Mouse (Mus musculus): Measurements from ENCODE around the gene Fmnl3. TPM values are rescaled to one million over a fixed set of nuclear protein-coding genes. Genes with fewer than 3 reads are reported as not detected.
"Not testable (repeated sequence)": the region's sequence is repeated elsewhere in the genome, so short reads cannot be mapped to it uniquely, and the experiment has no call there.

The Fmnl3 gene
- polyA plus RNA-seq, 1 experiment from 2014 or later: 3.4 TPM

GRCm38 (mm10) chr15:99386110-99386509 lies 15.8 kb upstream of the Fmnl3 start:
- not testable (repeated sequence) for H3K4me2 ChIP-seq; H3K27ac ChIP-seq; H3K36me3 ChIP-seq; ATAC-seq (ENCODE audit: low read depth); H3K9ac ChIP-seq; H3K27me3 ChIP-seq; H3K9me3 ChIP-seq (replicated peaks); H3K4me3 ChIP-seq (replicated peaks); DNase-seq
- peaks cover 22% of the 10 kb centered on the region for H3K4me1 ChIP-seq (replicated peaks)
- WGBS (ENCODE audit: insufficient replicate concordance): 66% methylated on average over 3 of the region's 3 CpGs

DNA sequence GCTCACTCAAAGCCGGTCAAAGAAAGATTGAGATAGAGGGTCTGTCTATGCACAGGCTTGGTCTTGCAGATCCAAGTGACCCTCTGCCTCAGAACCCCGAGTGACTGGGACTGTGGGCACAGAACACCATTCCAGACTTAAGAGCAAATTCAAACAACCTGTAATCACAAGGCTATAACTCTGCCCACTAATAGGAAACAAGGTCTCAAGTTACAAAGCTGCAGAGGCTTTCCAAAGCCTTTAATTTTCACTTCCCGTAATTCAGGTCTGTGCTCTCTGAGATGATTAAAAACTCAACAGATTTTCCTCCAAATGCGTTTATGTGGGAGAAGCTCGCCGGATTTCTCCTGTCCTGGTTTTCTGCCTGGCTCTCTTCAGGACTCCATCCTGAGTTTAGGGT lies 13.8 kb upstream of the Fmnl3 start:
- peaks cover 11% of the 10 kb centered on the region for H3K4me1 ChIP-seq (replicated peaks)
- DNase-seq (no peak), ATAC-seq (ENCODE audit: low read depth) (no peak)
- 62% methylated on average over 6 of the region's 6 CpGs for WGBS (ENCODE audit: insufficient replicate concordance)
- H3K9me3 ChIP-seq (replicated peaks): no peaks in the 10 kb centered on the region; the same call in 1 of the 2 replicates
- H3K27me3 ChIP-seq: no peaks in the 10 kb centered on the region
- H3K27ac ChIP-seq: no peak overlapping the region
- H3K36me3 ChIP-seq: no peaks in the 10 kb centered on the region
- H3K9ac ChIP-seq: no peak overlapping the region
- no peak overlapping the region for H3K4me2 ChIP-seq
- H3K4me3 ChIP-seq (replicated peaks): no peak overlapping the region

DNA sequence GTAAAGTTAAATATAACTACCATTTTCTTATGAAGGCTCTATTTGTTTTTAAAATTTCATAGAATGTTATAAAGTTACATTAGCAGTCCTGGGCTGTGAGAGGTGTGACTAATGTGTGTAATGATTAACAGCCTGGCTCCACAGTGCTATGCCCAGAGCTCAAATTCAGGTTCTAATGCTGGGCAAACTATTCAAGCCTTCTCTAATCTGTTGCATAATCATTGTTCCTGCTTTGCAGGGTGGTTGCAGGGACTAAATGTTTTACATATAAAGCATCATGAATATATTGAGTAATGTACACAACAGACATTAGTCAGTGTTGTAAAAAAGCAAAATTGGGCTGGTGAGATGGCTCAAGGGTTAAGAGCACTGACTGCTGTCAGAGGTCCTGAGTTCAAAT lies 12.6 kb upstream of the Fmnl3 start:
- no peaks in the 10 kb centered on the region for H3K27me3 ChIP-seq
- H3K9ac ChIP-seq: no peak overlapping the region
- peaks cover 3% of the 10 kb centered on the region; the same call in 1 of the 2 replicates for H3K9me3 ChIP-seq (replicated peaks)
- no peak for DNase-seq
- H3K27ac ChIP-seq: no peak overlapping the region
- H3K36me3 ChIP-seq: no peaks in the 10 kb centered on the region
- no peak for ATAC-seq (ENCODE audit: low read depth)
- no peak overlapping the region for H3K4me2 ChIP-seq
- peaks cover 9% of the 10 kb centered on the region for H3K4me1 ChIP-seq (replicated peaks)
- H3K4me3 ChIP-seq (replicated peaks): no peak overlapping the region

GRCm38 (mm10) chr15:99376240-99376639 lies 6.0 kb upstream of the Fmnl3 start:
- H3K4me2 ChIP-seq: no peak overlapping the region
- no peak for ATAC-seq (ENCODE audit: low read depth)
- H3K36me3 ChIP-seq: no peaks in the 10 kb centered on the region
- H3K9me3 ChIP-seq (replicated peaks): peaks cover 3% of the 10 kb centered on the region; the same call in 1 of the 2 replicates
- no peak overlapping the region for H3K4me3 ChIP-seq (replicated peaks)
- peaks cover 8% of the 10 kb centered on the region for H3K27me3 ChIP-seq
- no peak overlapping the region for H3K27ac ChIP-seq
- no peak overlapping the region for H3K9ac ChIP-seq
- WGBS (ENCODE audit: insufficient replicate concordance): 80% methylated on average over 5 of the region's 5 CpGs
- DNase-seq: no peak
- H3K4me1 ChIP-seq (replicated peaks): no peaks in the 10 kb centered on the region

GRCm38 (mm10) chr15:99375581-99375980 lies 5.3 kb upstream of the Fmnl3 start:
- peaks cover 3% of the 10 kb centered on the region; the same call in 1 of the 2 replicates for H3K9me3 ChIP-seq (replicated peaks)
- H3K27ac ChIP-seq: no peak overlapping the region
- H3K36me3 ChIP-seq: no peaks in the 10 kb centered on the region
- DNase-seq (no peak), ATAC-seq (ENCODE audit: low read depth) (no peak)
- no peak overlapping the region for H3K4me3 ChIP-seq (replicated peaks)
- H3K27me3 ChIP-seq: peaks cover 13% of the 10 kb centered on the region
- no peak overlapping the region for H3K9ac ChIP-seq
- 67% methylated on average over 3 of the region's 3 CpGs for WGBS (ENCODE audit: insufficient replicate concordance)
- peaks cover under 1% of the 10 kb centered on the region; the same call in 1 of the 2 replicates for H3K4me1 ChIP-seq (replicated peaks)
- no peak overlapping the region for H3K4me2 ChIP-seq

- no peak for ATAC-seq (ENCODE audit: low read depth)
- no peak overlapping the region for H3K9ac ChIP-seq
- H3K27me3 ChIP-seq: peaks cover 19% of the 10 kb centered on the region
- WGBS (ENCODE audit: insufficient replicate concordance): 74% methylated on average over 5 of the region's 5 CpGs
- no peaks in the 10 kb centered on the region for H3K36me3 ChIP-seq
- H3K4me3 ChIP-seq (replicated peaks): no peak overlapping the region
- H3K4me2 ChIP-seq: no peak overlapping the region
- no peak overlapping the region for H3K27ac ChIP-seq
- no peak for DNase-seq
- peaks cover 3% of the 10 kb centered on the region; the same call in 1 of the 2 replicates for H3K9me3 ChIP-seq (replicated peaks)
- peaks cover 6% of the 10 kb centered on the region for H3K4me1 ChIP-seq (replicated peaks)
Observed at GRCm38 (mm10) chr15:99375036-99375435, 4.8 kb upstream of the Fmnl3 start.

GRCm38 (mm10) chr15:99372761-99373160 lies 2.5 kb upstream of the Fmnl3 start:
- Histone ChIP-seq H3K4me1 (replicated peaks) (peaks cover 25% of the 10 kb centered on the region), H3K9ac (no peak overlapping the region), H3K9me3 (replicated peaks) (no peaks in the 10 kb centered on the region), H3K27ac (no peak overlapping the region), H3K4me3 (replicated peaks) (no peak overlapping the region), H3K4me2 (no peak overlapping the region), H3K27me3 (peaks cover 40% of the 10 kb centered on the region), H3K36me3 (no peaks in the 10 kb centered on the region)
- DNase-seq (no peak), ATAC-seq (ENCODE audit: low read depth) (no peak)
- WGBS (ENCODE audit: insufficient replicate concordance): 63% methylated on average over 9 of the region's 9 CpGs

DNA sequence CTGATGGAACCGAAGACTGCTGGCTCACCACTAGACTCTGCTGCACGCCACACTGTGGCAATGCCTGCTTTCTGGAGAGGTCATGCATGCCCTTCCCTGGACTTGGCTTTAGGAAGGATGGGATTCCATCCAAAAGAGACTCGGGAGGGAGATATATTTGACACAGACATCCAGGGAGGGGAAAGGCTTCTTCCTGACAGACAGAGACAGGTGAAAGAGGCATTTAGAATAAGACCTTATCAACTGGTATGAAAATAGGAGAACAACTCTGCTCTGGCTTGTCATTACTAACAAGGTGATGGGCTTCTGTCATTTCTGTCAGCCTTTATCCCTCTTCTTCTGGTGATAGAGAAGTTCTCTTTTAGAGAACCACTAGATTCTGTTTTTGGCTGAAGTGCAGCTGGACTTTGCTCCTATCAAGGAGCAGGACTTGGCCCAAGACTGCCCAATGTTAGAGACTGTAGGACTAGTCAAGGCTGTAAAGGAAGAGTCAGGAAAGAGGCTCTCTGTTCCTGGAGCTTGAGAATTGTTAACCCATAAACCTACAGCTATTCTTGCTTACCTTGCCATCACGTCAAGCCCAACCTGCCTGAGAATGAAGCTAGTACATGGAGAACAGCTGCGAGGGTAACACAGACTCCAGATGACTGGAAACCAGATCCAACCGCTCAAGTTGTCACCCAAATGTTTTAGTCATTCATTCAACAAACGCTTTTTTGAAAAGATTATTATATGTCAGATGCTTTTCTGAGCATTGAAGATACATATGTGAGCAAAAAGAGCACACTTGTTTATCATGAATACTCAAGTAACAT lies 1.5 kb upstream of the Fmnl3 start:
- H3K4me1 ChIP-seq (replicated peaks): peaks cover 25% of the 10 kb centered on the region
- WGBS (ENCODE audit: insufficient replicate concordance): 70% methylated on average over 7 of the region's 7 CpGs
- H3K4me2 ChIP-seq: no peak overlapping the region
- DNase-seq: no peak
- no peak overlapping the region for H3K4me3 ChIP-seq (replicated peaks)
- no peaks in the 10 kb centered on the region for H3K36me3 ChIP-seq
- no peak overlapping the region for H3K9ac ChIP-seq
- H3K9me3 ChIP-seq (replicated peaks): no peaks in the 10 kb centered on the region
- no peak overlapping the region for H3K27ac ChIP-seq
- peaks cover 40% of the 10 kb centered on the region for H3K27me3 ChIP-seq
- ATAC-seq (ENCODE audit: low read depth): no peak

DNA sequence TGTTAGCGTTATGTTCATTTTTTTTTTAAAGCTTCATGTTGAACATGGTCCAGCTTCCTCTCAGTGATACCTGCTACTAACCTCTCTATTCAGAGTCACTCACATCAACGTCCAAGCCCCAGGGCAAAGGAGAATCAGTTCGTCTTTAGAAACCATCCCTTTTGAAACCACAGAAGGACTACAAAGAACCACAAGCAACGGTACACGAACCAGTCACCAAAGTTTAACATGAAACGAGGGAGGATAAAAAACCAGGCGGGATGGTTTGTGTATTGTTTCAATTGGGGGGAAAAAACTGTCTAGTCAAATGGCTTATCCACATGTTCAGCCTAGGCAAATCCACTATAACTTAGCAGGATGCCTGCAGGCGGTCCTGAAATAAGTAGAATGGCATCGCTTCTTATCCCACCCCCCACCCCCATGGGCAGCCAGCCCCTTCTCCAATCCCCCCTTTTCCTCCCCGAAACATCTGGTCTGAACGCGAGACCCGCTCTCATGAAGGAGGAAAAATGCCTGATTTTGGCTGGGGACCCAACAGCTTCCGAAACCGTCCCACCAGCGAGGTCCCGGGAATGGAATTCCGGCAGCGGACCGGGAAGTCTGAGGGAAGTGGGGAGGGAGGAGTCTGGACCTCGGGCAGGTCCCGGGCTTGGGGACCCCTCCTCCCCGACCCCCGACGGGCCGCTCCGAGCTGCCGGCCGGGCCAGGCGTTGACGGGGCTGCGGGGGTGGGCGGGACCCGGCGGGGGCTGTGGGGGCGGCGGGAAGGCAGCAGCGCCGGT lies 701 bp downstream of the Fmnl3 start:
- H3K9ac ChIP-seq: peak overlapping the region; percentile 66
- peak overlapping the region; percentile 67 for H3K4me2 ChIP-seq
- H3K4me1 ChIP-seq (replicated peaks): peaks cover 29% of the 10 kb centered on the region
- no peak for DNase-seq
- peaks cover 40% of the 10 kb centered on the region for H3K27me3 ChIP-seq
- no peak for ATAC-seq (ENCODE audit: low read depth)
- 3% methylated on average over 37 of the region's 39 CpGs for WGBS (ENCODE audit: insufficient replicate concordance)
- H3K4me3 ChIP-seq (replicated peaks): peak overlapping the region; percentile 64
- no peaks in the 10 kb centered on the region for H3K36me3 ChIP-seq
- no peaks in the 10 kb centered on the region for H3K9me3 ChIP-seq (replicated peaks)
- peak overlapping the region; percentile 59 for H3K27ac ChIP-seq

GRCm38 (mm10) chr15:99368583-99369266 lies 1.6 kb downstream of the Fmnl3 start:
- Histone ChIP-seq H3K4me1 (replicated peaks) (peaks cover 29% of the 10 kb centered on the region), H3K36me3 (no peaks in the 10 kb centered on the region), H3K9ac (peak overlapping the region; percentile 66; the same call in 1 of the 2 replicates), H3K27me3 (peaks cover 40% of the 10 kb centered on the region), H3K4me2 (peak overlapping the region; percentile 67), H3K9me3 (replicated peaks) (no peaks in the 10 kb centered on the region), H3K4me3 (replicated peaks) (peak overlapping the region; percentile 64), H3K27ac (no peak overlapping the region)
- DNase-seq: no peak
- 48% methylated on average over 4 of the region's 4 CpGs for WGBS (ENCODE audit: insufficient replicate concordance)
- no peak for ATAC-seq (ENCODE audit: low read depth)

DNA sequence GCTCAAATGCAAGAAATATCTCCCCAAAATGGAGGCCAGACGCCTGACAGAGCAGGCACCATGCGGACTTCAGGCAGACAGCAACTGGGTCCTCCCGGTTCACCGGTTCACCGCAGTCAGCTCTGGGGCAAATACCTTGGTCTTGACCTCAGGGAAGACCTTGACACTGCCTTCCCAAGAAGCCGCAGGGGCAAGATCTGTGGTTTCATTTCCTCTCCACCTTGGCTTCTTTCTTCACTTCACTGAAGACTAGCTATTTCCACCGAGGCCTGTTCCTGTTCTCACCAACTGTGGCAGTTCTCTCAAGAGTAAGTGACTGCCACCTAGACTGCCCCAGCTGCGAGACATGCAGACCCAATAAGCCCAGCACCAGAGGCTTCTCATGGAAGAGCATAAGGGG lies 5.4 kb downstream of the Fmnl3 start:
- H3K27me3 ChIP-seq: peaks cover 20% of the 10 kb centered on the region
- H3K36me3 ChIP-seq: no peaks in the 10 kb centered on the region
- no peak overlapping the region for H3K4me3 ChIP-seq (replicated peaks)
- H3K4me2 ChIP-seq: no peak overlapping the region
- H3K9me3 ChIP-seq (replicated peaks): no peaks in the 10 kb centered on the region
- DNase-seq (no peak), ATAC-seq (ENCODE audit: low read depth) (no peak)
- peaks cover 22% of the 10 kb centered on the region for H3K4me1 ChIP-seq (replicated peaks)
- H3K27ac ChIP-seq: no peak overlapping the region
- WGBS (ENCODE audit: insufficient replicate concordance): 29% methylated on average over 8 of the region's 8 CpGs
- H3K9ac ChIP-seq: no peak overlapping the region
